Mouse (Mus musculus): ENCODE measurements around the gene Kdelr3.

Kdelr3 gene

GRCm38 (mm10) chr15:79511553-79512320, 4.5 kb upstream of the Kdelr3 start:
- DNase-seq (ENCODE audit: low spot score), result peak; percentile 89

GRCm38 (mm10) chr15:79513940-79514339, 2.3 kb upstream of the Kdelr3 start:
- DNase-seq (ENCODE audit: low spot score), result no peak

- no peak for DNase-seq (ENCODE audit: low spot score)
Observed at GRCm38 (mm10) chr15:79517710-79518109, 1.5 kb downstream of the Kdelr3 start.

GRCm38 (mm10) chr15:79518571-79518970, 2.4 kb downstream of the Kdelr3 start:
- DNase-seq (ENCODE audit: low spot score), result no peak

- no peak for DNase-seq (ENCODE audit: low spot score)
Observed at GRCm38 (mm10) chr15:79519400-79520220, 3.4 kb downstream of the Kdelr3 start.

GRCm38 (mm10) chr15:79525564-79525963, 9.4 kb downstream of the Kdelr3 start:
- no peak for DNase-seq (ENCODE audit: low spot score)

- DNase-seq (ENCODE audit: low spot score), result no peak
Observed at GRCm38 (mm10) chr15:79525979-79526768, 10.0 kb downstream of the Kdelr3 start.

GRCm38 (mm10) chr15:79527192-79527591, 11.0 kb downstream of the Kdelr3 start:
- no peak for DNase-seq (ENCODE audit: low spot score)

- no peak for DNase-seq (ENCODE audit: low spot score)
Observed at GRCm38 (mm10) chr15:79527991-79528639, 11.9 kb downstream of the Kdelr3 start.

- no peak for DNase-seq (ENCODE audit: low spot score)
Observed at GRCm38 (mm10) chr15:79529935-79530334, 13.7 kb downstream of the Kdelr3 start.

- no peak for DNase-seq (ENCODE audit: low spot score)
Observed at GRCm38 (mm10) chr15:79533796-79534195, 17.6 kb downstream of the Kdelr3 start.

- no peak for DNase-seq (ENCODE audit: low spot score)
Observed at GRCm38 (mm10) chr15:79543968-79544367, 27.8 kb downstream of the Kdelr3 start.

- DNase-seq (ENCODE audit: low spot score), result no peak
Observed at GRCm38 (mm10) chr15:79545496-79545895, 29.3 kb downstream of the Kdelr3 start.

- peak; percentile 74 for DNase-seq (ENCODE audit: low spot score)
Observed at GRCm38 (mm10) chr15:79545921-79546399, 29.7 kb downstream of the Kdelr3 start.

- peak; percentile 99 for DNase-seq (ENCODE audit: low spot score)
Observed at GRCm38 (mm10) chr15:79546410-79547288, 30.4 kb downstream of the Kdelr3 start, which contains the start of gene Ddx17. TSS of gene Ddx17 (minus strand) at chr15:79546741.

- no peak for DNase-seq (ENCODE audit: low spot score)
Observed at GRCm38 (mm10) chr15:79547289-79547820, 31.1 kb downstream of the Kdelr3 start.

- DNase-seq (ENCODE audit: low spot score), result no peak
Observed at GRCm38 (mm10) chr15:79548226-79548625, 32.0 kb downstream of the Kdelr3 start.

GRCm38 (mm10) chr15:79552566-79552965, 36.4 kb downstream of the Kdelr3 start:
- DNase-seq (ENCODE audit: low spot score), result no peak

- no peak for DNase-seq (ENCODE audit: low spot score)
Observed at GRCm38 (mm10) chr15:79559649-79560048, 43.4 kb downstream of the Kdelr3 start.

GRCm38 (mm10) chr15:79562417-79562816, 46.2 kb downstream of the Kdelr3 start:
- DNase-seq (ENCODE audit: low spot score), result no peak
